Mouse (Mus musculus) lung, postnatal 10 days (tissue): Measurements from ENCODE around the gene Rhox2e.
"Not testable (repeated sequence)": the region's sequence is repeated elsewhere in the genome, so short reads cannot be mapped to it uniquely, and the experiment has no call there.

ENCODE experiments used
- DNase-seq: peaks from one replicate; pipeline ENCODE4 v3.0.0; 2021

The Rhox2e gene

GRCm38 (mm10) chrX:37530152-37530551 is at the start of gene Rhox2e:
Rhox2e (plus strand) TSS chrX:37530452.
- not testable (repeated sequence) for DNase-seq

- DNase-seq: not testable (repeated sequence)
Measured at GRCm38 (mm10) chrX:37514059-37514458, 16.2 kb upstream of the Rhox2e start, which contains the start of gene Rhox4d. Rhox4d (plus strand) TSS chrX:37514359.

GRCm38 (mm10) chrX:37541719-37542118 is 11.5 kb downstream of the Rhox2e start, which contains the start of gene Rhox3e:
Rhox3e (plus strand) TSS chrX:37542019.
- not testable (repeated sequence) for DNase-seq

GRCm38 (mm10) chrX:37557112-37557511 is 26.9 kb downstream of the Rhox2e start, which contains the start of gene Rhox4e:
Rhox4e (plus strand) TSS chrX:37557412.
- not testable (repeated sequence) for DNase-seq

- not testable (repeated sequence) for DNase-seq
Measured at GRCm38 (mm10) chrX:37571105-37571504, 40.9 kb downstream of the Rhox2e start, which contains the start of gene Rhox2f. Rhox2f (plus strand) TSS chrX:37571405.

- DNase-seq: not testable (repeated sequence)
Measured at GRCm38 (mm10) chrX:37572638-37573037, 42.4 kb downstream of the Rhox2e start.

- not testable (repeated sequence) for DNase-seq
Measured at GRCm38 (mm10) chrX:37580692-37581091, 50.4 kb downstream of the Rhox2e start, which contains the start of gene Rhox3f. Rhox3f (plus strand) TSS chrX:37580992.
